Mouse (Mus musculus) heart, postnatal 0 days (tissue): ENCODE data around the gene Acp6.

Experiments
- CTCF ChIP-seq: IDR thresholded peaks from 2 replicates; pipeline ENCODE4 v1.5.1; 2016; ENCODE audit warnings: antibody characterized with exemption, control low read depth, low read depth
- EP300 ChIP-seq: IDR thresholded peaks from 2 replicates; pipeline ENCODE4 v1.6.1; 2016; ENCODE audit warnings: antibody characterized with exemption, low read depth

DNA sequence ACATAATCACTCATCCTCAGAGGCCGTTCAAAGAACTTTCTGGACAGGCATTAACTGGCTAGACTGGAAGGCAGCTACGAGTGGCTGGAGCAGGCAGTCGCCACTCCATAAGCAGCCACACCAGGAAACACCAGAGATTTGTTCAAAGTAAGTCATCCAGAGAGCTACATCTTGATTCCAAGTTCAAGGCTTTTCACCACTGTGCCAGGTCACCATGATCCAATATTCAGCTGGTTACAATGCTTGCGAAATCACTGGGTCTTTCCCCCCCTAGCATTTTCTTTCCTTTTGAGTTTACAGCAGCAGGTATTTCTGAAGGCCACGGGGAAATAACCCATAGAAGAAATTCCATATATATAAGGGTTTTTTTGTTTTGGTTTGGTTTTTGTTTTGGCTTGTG, 66.7 kb downstream of the Acp6 start:
- TF ChIP-seq CTCF (no peak), EP300 (no peak)
